Mouse (Mus musculus) layer of hippocampus, adult 9-11 months (tissue): ENCODE data around the gene Stub1.

Experiments used
- DNase-seq: peaks from one replicate; pipeline ENCODE4 v3.0.0; 2022

Stub1 gene

GRCm38 (mm10) chr17:25867836-25868600 is 34.8 kb upstream of the Stub1 start:
- DNase-seq: no peak

- DNase-seq: no peak
These were observed 34.3 kb upstream of the Stub1 start for GRCm38 (mm10) chr17:25867509-25867835.

- no peak for DNase-seq
These were observed 33.0 kb upstream of the Stub1 start for GRCm38 (mm10) chr17:25866172-25866571.

- no peak for DNase-seq
These were observed 32.1 kb upstream of the Stub1 start for GRCm38 (mm10) chr17:25865288-25865687.

GRCm38 (mm10) chr17:25864311-25864710 is 31.1 kb upstream of the Stub1 start:
- no peak for DNase-seq

- DNase-seq: no peak
These were observed 30.5 kb upstream of the Stub1 start for GRCm38 (mm10) chr17:25863681-25864080.

GRCm38 (mm10) chr17:25861704-25862612 is 28.8 kb upstream of the Stub1 start:
- no peak for DNase-seq

- peak; percentile 95 for DNase-seq
These were observed 27.9 kb upstream of the Stub1 start, which contains the start of gene Wdr90 for GRCm38 (mm10) chr17:25860832-25861703. Wdr90 (minus strand) TSS chr17:25861501.

- no peak for DNase-seq
These were observed 27.0 kb upstream of the Stub1 start for GRCm38 (mm10) chr17:25860229-25860628.

GRCm38 (mm10) chr17:25844396-25844901 is 11.2 kb upstream of the Stub1 start, which contains the start of gene Rhot2:
Rhot2 (minus strand) TSS chr17:25844851.
- peak; percentile 97 for DNase-seq

- DNase-seq: no peak
These were observed 10.6 kb upstream of the Stub1 start for GRCm38 (mm10) chr17:25843636-25844395.

GRCm38 (mm10) chr17:25843122-25843521 is 9.9 kb upstream of the Stub1 start:
- DNase-seq: no peak

- no peak for DNase-seq
These were observed 9.3 kb upstream of the Stub1 start for GRCm38 (mm10) chr17:25842509-25842908.

- no peak for DNase-seq
These were observed 8.1 kb upstream of the Stub1 start, which contains the start of gene Gm20683 for GRCm38 (mm10) chr17:25841117-25841880. Gm20683 (minus strand) TSS chr17:25841763.

GRCm38 (mm10) chr17:25840519-25840918 is 7.3 kb upstream of the Stub1 start:
- no peak for DNase-seq

GRCm38 (mm10) chr17:25839455-25840235 is 6.4 kb upstream of the Stub1 start:
- DNase-seq: no peak

- no peak for DNase-seq
These were observed 5.7 kb upstream of the Stub1 start for GRCm38 (mm10) chr17:25838904-25839303.

GRCm38 (mm10) chr17:25837533-25837932 is 4.3 kb upstream of the Stub1 start:
- no peak for DNase-seq

GRCm38 (mm10) chr17:25837076-25837410 is 3.8 kb upstream of the Stub1 start, which contains the start of gene Rhbdl1:
Rhbdl1 (minus strand) TSS chr17:25837295.
- peak; percentile 88 for DNase-seq

GRCm38 (mm10) chr17:25836397-25837075 is 3.3 kb upstream of the Stub1 start:
- DNase-seq: no peak
